Mouse (Mus musculus): ENCODE data around the gene Srek1ip1. TPM values are rescaled to one million over a fixed set of nuclear protein-coding genes. Genes with fewer than 3 reads are reported as not detected.

Gene Srek1ip1
- polyA plus RNA-seq, 1 experiment from 2014 or later = 10.3 TPM

Other genes starting within 250 kb of the Srek1ip1 start
- 12.4 and 14.6 TPM in 2 replicates for gene Cwc27, start 24.7 kb downstream of the Srek1ip1 start, polyA plus RNA-seq (2015; fragmentation: Nextera tagmentation; extraction: Ambion mirVana)
- not detected in 2 replicates for gene Shisal2b, start 71.4 kb downstream of the Srek1ip1 start, polyA plus RNA-seq (2015; fragmentation: Nextera tagmentation; extraction: Ambion mirVana)